18 mouse cellular contexts compared by ENCODE assay signal in the genomic region with DNA sequence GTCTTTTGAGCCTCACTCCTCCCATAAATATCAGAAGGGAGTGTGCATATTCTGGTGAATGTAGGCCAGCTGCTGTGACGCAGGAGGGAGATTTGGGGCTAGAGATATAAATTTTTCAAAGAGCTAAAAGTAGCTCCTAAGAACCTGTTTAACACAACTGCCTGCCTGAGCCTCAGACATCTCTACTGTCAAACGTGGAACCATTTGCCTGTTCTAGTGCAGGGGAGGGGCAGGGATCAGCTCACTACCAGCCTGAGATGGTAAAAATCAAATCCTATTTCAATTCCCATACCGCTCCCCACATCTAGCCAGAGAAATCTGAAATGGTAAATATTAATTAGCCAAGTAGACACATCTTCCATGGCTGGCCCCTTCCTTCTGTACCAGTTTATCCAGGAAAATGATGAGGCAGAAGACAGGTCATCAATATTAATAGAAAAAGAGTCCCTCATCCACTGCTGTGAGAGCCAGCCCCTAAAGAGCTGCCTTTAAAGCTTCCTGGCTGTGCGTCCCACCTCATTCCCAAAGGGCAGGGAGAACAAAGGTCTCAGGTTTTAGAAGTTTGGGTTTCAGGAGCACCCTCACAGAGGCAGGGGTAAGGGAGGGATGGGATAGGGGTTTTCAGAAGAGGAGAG.
DNase-seq lines count a peak whose midpoint lies in the region; ATAC-seq lines count a peak whose summit lies in the region.
"Had no signal": no experiment of that assay in that cellular context is flagged by ENCODE, and none has a peak within 500 bp of the region (broad histone marks: within the 10 kb centered on the region; RNA-seq: fewer than 3 reads in every experiment).

No protein-coding gene starts in this region.

- H3K4me1 ChIP-seq in midbrain, embryonic 13.5 days (replicated peaks) = peaks cover 14% of the 10 kb centered on the region
- no peaks in the 10 kb centered on the region for H3K4me1 ChIP-seq in intestine, embryonic 16.5 days (ENCODE audit: control insufficient read depth, insufficient read depth, low read length)
- H3K4me1 ChIP-seq: limb, embryonic 13.5 days; liver, embryonic 15.5 days had no signal

- no peak overlapping the region for H3K4me2 ChIP-seq in midbrain, embryonic 13.5 days (replicated peaks)
- H3K4me2 ChIP-seq in intestine, embryonic 16.5 days (ENCODE audit: low read depth, low read length) = no peak overlapping the region
- H3K4me2 ChIP-seq: embryonic facial prominence, embryonic 13.5 days; limb, embryonic 13.5 days; liver, embryonic 15.5 days had no signal

- ATAC-seq in midbrain, embryonic 13.5 days = peak; percentile 87
- ATAC-seq in intestine, embryonic 16.5 days = no peak
- ATAC-seq: lung, postnatal 0 days had no signal

- H3K27me3 ChIP-seq in midbrain, embryonic 13.5 days = no peaks in the 10 kb centered on the region
- no peaks in the 10 kb centered on the region for H3K27me3 ChIP-seq in intestine, embryonic 16.5 days (replicated peaks; ENCODE audit: control insufficient read depth, insufficient read depth, low read length)
- H3K27me3 ChIP-seq: CH12.LX; embryonic facial prominence, embryonic 13.5 days; limb, embryonic 13.5 days; liver, embryonic 15.5 days had no signal

- no peak overlapping the region for H3K4me3 ChIP-seq in midbrain, embryonic 13.5 days (replicated peaks)
- no peak overlapping the region for H3K4me3 ChIP-seq in intestine, embryonic 16.5 days (ENCODE audit: low read length)
- H3K4me3 ChIP-seq: embryonic facial prominence, embryonic 13.5 days; layer of hippocampus, adult 2 months; limb, embryonic 13.5 days; liver, embryonic 15.5 days; myocyte had no signal

- H3K27ac ChIP-seq in midbrain, embryonic 13.5 days = peak overlapping the region; percentile 67
- H3K27ac ChIP-seq in intestine, embryonic 16.5 days (ENCODE audit: low read length) = no peak overlapping the region
- H3K27ac ChIP-seq: embryonic facial prominence, embryonic 13.5 days; kidney, postnatal 0 days; layer of hippocampus, adult 2 months; limb, embryonic 13.5 days; liver, embryonic 15.5 days had no signal

- DNase-seq in heart, adult 11 months = peak; percentile 37
- no peak for DNase-seq in heart, adult 8-10 months (ENCODE audit: low spot score)
- DNase-seq in right cerebral cortex, adult 18-20 months = peak; percentile 50
- DNase-seq in right cerebral cortex, postnatal 4 days = no peak
- peak; percentile 50 for DNase-seq in telencephalon, adult 2 months (ENCODE audit: low read depth, low spot score)
- DNase-seq in layer of hippocampus, adult 18-20 months (ENCODE audit: low spot score in 2 of 2) = no peak
- DNase-seq: cerebellum, adult 11-12 months; gastrocnemius, postnatal 14 days had no signal

- no peaks in the 10 kb centered on the region for H3K9me3 ChIP-seq in midbrain, embryonic 13.5 days
- no peaks in the 10 kb centered on the region for H3K9me3 ChIP-seq in intestine, embryonic 16.5 days (ENCODE audit: control insufficient read depth, low read length)
- H3K9me3 ChIP-seq: embryonic facial prominence, embryonic 13.5 days; limb, embryonic 13.5 days; liver, embryonic 15.5 days had no signal

- 42% methylated on average over 4 of the region's 4 CpGs for WGBS in midbrain, embryonic 13.5 days
- WGBS in intestine, embryonic 16.5 days = 59% methylated on average over 4 of the region's 4 CpGs

- no peaks in the 10 kb centered on the region for H3K36me3 ChIP-seq in midbrain, embryonic 13.5 days
- H3K36me3 ChIP-seq in intestine, embryonic 16.5 days (ENCODE audit: control insufficient read depth, insufficient read depth, low read length) = no peaks in the 10 kb centered on the region
- H3K36me3 ChIP-seq: embryonic facial prominence, embryonic 13.5 days; limb, embryonic 13.5 days; liver, embryonic 15.5 days had no signal

- no peak overlapping the region for H3K9ac ChIP-seq in midbrain, embryonic 13.5 days (replicated peaks)
- H3K9ac ChIP-seq in intestine, embryonic 16.5 days (ENCODE audit: low read depth, low read length) = no peak overlapping the region
- H3K9ac ChIP-seq: embryonic facial prominence, embryonic 13.5 days; limb, embryonic 13.5 days; liver, embryonic 15.5 days had no signal

Comparison
In these comparisons a context has a peak if more than half of its experiments do, and no peak if none do; other contexts are left out.
1. DNase-seq: peak in heart, adult 11 months (single experiment), right cerebral cortex, adult 18-20 months (single experiment) and telencephalon, adult 2 months (single experiment); none in heart, adult 8-10 months (single experiment), right cerebral cortex, postnatal 4 days (single experiment) and layer of hippocampus, adult 18-20 months (0 of 2).